25 mouse cellular contexts compared by ENCODE assay signal in genomic region chr3:38545501-38545896, GRCm38 (mm10).
"Had no signal": no experiment of that assay in that cellular context is flagged by ENCODE, and none has a peak within 500 bp of the region (broad histone marks: within the 10 kb centered on the region; RNA-seq: fewer than 3 reads in every experiment).

No protein-coding gene starts in this region.

- H3K4me1 ChIP-seq: heart, embryonic 10.5 days; heart, embryonic 12.5 days; hindbrain, embryonic 10.5 days; hindbrain, embryonic 12.5 days; intestine, embryonic 15.5 days; kidney, embryonic 15.5 days; limb, embryonic 15.5 days; liver, embryonic 12.5 days had no signal

- ATAC-seq: hindbrain, embryonic 16.5 days; inflammation-experienced regulatory T-cells, adult 6 months; intestine, embryonic 15.5 days; liver, embryonic 12.5 days had no signal

- H3K27me3 ChIP-seq: heart, embryonic 12.5 days; hindbrain, embryonic 12.5 days; intestine, embryonic 15.5 days; kidney, embryonic 15.5 days; limb, embryonic 13.5 days; limb, embryonic 15.5 days; liver, embryonic 12.5 days had no signal

- H3K4me3 ChIP-seq: gastrocnemius, adult 2 months; heart, embryonic 10.5 days; heart, embryonic 12.5 days; hindbrain, embryonic 10.5 days; hindbrain, embryonic 12.5 days; intestine, embryonic 15.5 days; kidney, embryonic 15.5 days; layer of hippocampus, adult 2 months; left cerebral cortex, adult 2 months; limb, embryonic 13.5 days; limb, embryonic 15.5 days; liver, embryonic 12.5 days had no signal

- H3K4me2 ChIP-seq: heart, embryonic 12.5 days; hindbrain, embryonic 12.5 days; hindbrain, embryonic 14.5 days; intestine, embryonic 15.5 days; kidney, embryonic 15.5 days; limb, embryonic 13.5 days; limb, embryonic 15.5 days; liver, embryonic 12.5 days had no signal

- DNase-seq: gastrocnemius, adult 2 months; gastrocnemius, postnatal 10 days; gastrocnemius, postnatal 25 days; heart, adult 18-20 months; heart, postnatal 10 days; heart, postnatal 4 days; kidney, adult 8-10 months; kidney, postnatal 14 days; left cerebral cortex, postnatal 4 days had no signal

- H3K9me3 ChIP-seq: heart, embryonic 10.5 days; heart, embryonic 12.5 days; hindbrain, embryonic 10.5 days; hindbrain, embryonic 12.5 days; intestine, embryonic 15.5 days; kidney, embryonic 15.5 days; limb, embryonic 13.5 days; limb, embryonic 15.5 days; liver, embryonic 12.5 days had no signal

- H3K27ac ChIP-seq: gastrocnemius, adult 2 months; heart, embryonic 10.5 days; hindbrain, embryonic 10.5 days; hindbrain, embryonic 12.5 days; hindbrain, embryonic 14.5 days; intestine, embryonic 15.5 days; kidney, embryonic 15.5 days; kidney, postnatal 0 days; layer of hippocampus, adult 2 months; left cerebral cortex, adult 2 months; limb, embryonic 13.5 days; limb, embryonic 15.5 days; liver, embryonic 12.5 days; liver, embryonic 14.5 days had no signal

- H3K36me3 ChIP-seq: heart, embryonic 10.5 days; heart, embryonic 12.5 days; hindbrain, embryonic 10.5 days; hindbrain, embryonic 12.5 days; intestine, embryonic 15.5 days; kidney, embryonic 15.5 days; limb, embryonic 13.5 days; limb, embryonic 15.5 days; liver, embryonic 12.5 days had no signal

- H3K9ac ChIP-seq: heart, embryonic 12.5 days; hindbrain, embryonic 12.5 days; hindbrain, embryonic 14.5 days; intestine, embryonic 15.5 days; kidney, embryonic 15.5 days; limb, embryonic 13.5 days; limb, embryonic 15.5 days; liver, embryonic 12.5 days; liver, embryonic 14.5 days had no signal
